Mouse (Mus musculus) monocyte, adult 59 days (primary cell): ENCODE data around the gene Slco2b1. TPM values are rescaled to one million over a fixed set of nuclear protein-coding genes. Genes with fewer than 3 reads are reported as not detected.

Experiments
- total RNA-seq, 2 experiments: library from RNA; stranded (reverse); gene quantifications; one replicate each; pipeline ENCODE4 v1.2.4; 2023

Slco2b1 gene
- 10 to 100 TPM; 23.0 to 26.1 TPM for total RNA-seq

GRCm38 (mm10) chr7:99711166-99711565, at the start of gene Slco2b1:
Slco2b1 (minus strand) TSS chr7:99711340.

DNA sequence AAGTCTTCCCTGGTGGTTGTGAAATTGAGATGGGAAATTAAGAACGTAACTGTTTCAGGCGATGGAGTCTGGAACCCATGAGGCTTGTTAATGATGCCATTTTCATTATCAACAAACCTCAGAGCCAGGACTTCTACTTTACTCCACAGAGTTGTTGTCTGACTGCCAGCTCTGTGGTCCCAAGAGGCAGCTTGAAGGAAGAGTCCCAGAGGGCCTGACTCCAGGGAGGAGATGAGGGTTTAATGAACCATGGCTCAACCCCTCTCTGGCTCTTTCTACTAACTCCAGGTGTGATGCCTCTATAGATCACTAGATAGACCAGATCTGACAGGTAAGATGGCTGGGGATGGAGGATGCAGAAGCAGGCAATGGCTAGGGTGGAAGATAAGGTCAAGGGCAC, 18.8 kb upstream of the Slco2b1 start, which contains the start of gene Olfr520:
Gene Olfr520, plus strand, starts transcription at position 301 of the 400 bp plus-strand sequence.

GRCm38 (mm10) chr7:99626376-99627270, 84.5 kb downstream of the Slco2b1 start, which contains the start of gene Tpbgl:
Tpbgl (minus strand) TSS chr7:99627103.

Other genes starting within 250 kb of the Slco2b1 start
- 1 to 10 TPM in 1 of 2 experiments, under 1 TPM in 1; 0.55 to 1.2 TPM for gene Klhl35, start 245.3 kb downstream of the Slco2b1 start, total RNA-seq
- gene Rps3, start 227.6 kb downstream of the Slco2b1 start, total RNA-seq = 100 to 1,000 TPM; 620 to 759 TPM
- gene Arrb1, start 175.9 kb downstream of the Slco2b1 start, total RNA-seq = 100 to 1,000 TPM; 216 to 227 TPM
- 1 to 10 TPM; 6.4 to 7.5 TPM for gene Tpbgl, start 84.2 kb downstream of the Slco2b1 start, total RNA-seq
- not detected for gene Olfr520, start 18.9 kb upstream of the Slco2b1 start, total RNA-seq
- not detected for gene Olfr521, start 52.2 kb upstream of the Slco2b1 start, total RNA-seq
- 1 to 10 TPM in 1 of 2 experiments, under 1 TPM in 1; 0.89 to 1.1 TPM for gene Neu3, start 117.1 kb upstream of the Slco2b1 start, total RNA-seq
- not detected for gene Xrra1, start 147.8 kb upstream of the Slco2b1 start, total RNA-seq
- 100 to 1,000 TPM; 111 to 114 TPM for gene Spcs2, start 152.1 kb upstream of the Slco2b1 start, total RNA-seq